Mouse (Mus musculus) liver, embryonic 14.5 days (tissue): ENCODE results near the gene Gemin6. TPM values are rescaled to one million over a fixed set of nuclear protein-coding genes. Genes with fewer than 3 reads are reported as not detected.
"Not testable (repeated sequence)": the region's sequence is repeated elsewhere in the genome, so short reads cannot be mapped to it uniquely, and the experiment has no call there.

ENCODE experiments used
- ATAC-seq: fragments of 200-750 bp; cut with Nextera tagmentation; 2 replicates; pipeline ENCODE4 v1.8.0; 2017; ENCODE audit warnings: moderate number of reproducible peaks, mild to moderate bottlenecking, moderate library complexity; ENCODE audit not compliant: insufficient read depth
- DNase-seq, 3 experiments: peaks; one replicate each; pipeline ENCODE4 v3.0.0-alpha.2; 2012 to 2013; ENCODE audit warnings: low read depth in 3 of 3, low spot score in 3 of 3
- H3K27ac ChIP-seq: fragments of 300-500 bp; sonication (generic); 2 replicates; pipeline ENCODE4 v1.5.1; 2014; ENCODE audit warnings: moderate library complexity, mild to moderate bottlenecking, control low read depth, inconsistent platforms
- H3K27me3 ChIP-seq: fragments of 300-500 bp; sonication (generic); 2 replicates; pipeline ENCODE4 v1.6.1; 2014; ENCODE audit warnings: mild to moderate bottlenecking, low read length, moderate library complexity; ENCODE audit not compliant: control insufficient read depth, insufficient read depth
- H3K36me3 ChIP-seq: fragments of 300-500 bp; sonication (generic); replicated peaks from 2 replicates; pipeline ENCODE4 v1.6.1; 2014; ENCODE audit warnings: low read depth; ENCODE audit not compliant: control insufficient read depth, insufficient read depth
- H3K4me1 ChIP-seq, 2 experiments: fragments of 200-500 bp in 1 of 2; fragments of 300-500 bp in 1 of 2; sonication (generic) in 1 of 2; replicated peaks; 2 replicates each; pipeline ENCODE4 v1.6.1; 2012 to 2014; ENCODE audit warnings: antibody characterized with exemption in 1 of 2, inconsistent platforms in 1 of 2, low read length in 1 of 2; ENCODE audit not compliant: control insufficient read depth in 2 of 2, insufficient read depth in 2 of 2
- H3K4me2 ChIP-seq: fragments of 300-500 bp; sonication (generic); 2 replicates; pipeline ENCODE4 v1.6.1; 2014; ENCODE audit warnings: low read depth, mild to moderate bottlenecking, control low read depth, moderate library complexity
- H3K4me3 ChIP-seq, 2 experiments: fragments of 200-500 bp in 1 of 2; fragments of 300-500 bp in 1 of 2; sonication (generic) in 1 of 2; 2 replicates each; pipeline ENCODE4 v1.5.1; 2012 to 2014; ENCODE audit warnings: low read depth in 2 of 2, low read length in 2 of 2, mild to moderate bottlenecking in 2 of 2, control low read depth in 1 of 2, inconsistent platforms in 1 of 2, moderate library complexity in 1 of 2; ENCODE audit not compliant: insufficient read depth in 1 of 2
- H3K9ac ChIP-seq: fragments of 300-500 bp; sonication (generic); replicated peaks from 2 replicates; pipeline ENCODE4 v1.6.1; 2014; ENCODE audit warnings: mild to moderate bottlenecking, control low read depth, moderate library complexity
- H3K9me3 ChIP-seq: fragments of 300-500 bp; sonication (generic); 2 replicates; pipeline ENCODE4 v1.6.1; 2016; ENCODE audit warnings: low read length, mixed read lengths; ENCODE audit not compliant: control insufficient read depth
- CTCF ChIP-seq: IDR thresholded peaks from 2 replicates; pipeline ENCODE4 v1.5.1; 2016; ENCODE audit warnings: antibody characterized with exemption, low read depth, control low read depth
- EP300 ChIP-seq: IDR thresholded peaks from 2 replicates; pipeline ENCODE4 v1.6.1; 2016; ENCODE audit warnings: antibody characterized with exemption, low read depth
- WGBS: fragments of 180-500 bp; shearing (Covaris S2); extraction: QIAGEN DNeasy Blood & Tissue Kit; methylation state at CpG from one replicate; pipeline ENCODE4 v1.1.7; 2014; ENCODE audit not compliant: insufficient replicate concordance; 5-methylcytosine and 5-hydroxymethylcytosine counted together
- polyA plus RNA-seq, 2 experiments: library from polyadenylated mRNA; depleted of rRNA in 1 of 2; stranded (reverse) in 1 of 2; unstranded in 1 of 2; fragments of >200 nt; fragmentation: Nextera tagmentation in 1 of 2; extraction: Ambion mirVana in 1 of 2; gene quantifications; 2 replicates each; pipeline versions ENCODE4 v1.2.1 to v1.2.3; 2012 to 2014

Gemin6 gene
- polyA plus RNA-seq, 2 experiments = 16.2 to 33.6 TPM

DNA sequence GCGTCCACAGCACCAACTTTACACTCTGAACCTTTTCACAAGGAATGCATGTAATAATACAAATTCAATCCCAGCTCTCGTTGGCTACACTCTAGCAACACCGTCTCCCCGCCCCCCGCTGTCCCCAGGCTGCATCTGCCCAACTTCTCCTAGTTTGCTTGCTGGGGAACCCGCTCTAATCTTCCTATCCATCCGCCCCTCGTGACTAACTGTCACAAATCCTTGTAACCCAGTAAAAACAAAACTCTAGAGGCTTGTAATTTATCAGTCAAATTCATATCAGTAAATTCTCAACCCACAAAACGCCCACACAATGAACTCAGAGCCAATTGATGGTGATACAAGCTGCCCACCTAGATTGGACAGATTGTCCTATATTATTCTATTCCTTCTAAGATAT, 3.0 kb upstream of the Gemin6 start:
- ATAC-seq (no peak), DNase-seq (no peak)
- no peaks in the 10 kb centered on the region for H3K27me3 ChIP-seq
- no peak overlapping the region for H3K4me2 ChIP-seq
- no peak overlapping the region for H3K4me3 ChIP-seq
- 31% methylated on average over 9 of the region's 9 CpGs for WGBS
- H3K36me3 ChIP-seq = no peaks in the 10 kb centered on the region
- no peak for TF ChIP-seq CTCF
- TF ChIP-seq EP300 = no peak
- H3K27ac ChIP-seq = no peak overlapping the region
- H3K9ac ChIP-seq = no peak overlapping the region
- H3K4me1 ChIP-seq = peaks cover 7 to 8% of the 10 kb centered on the region in 2 experiments; a peak in 3 of 4 replicates
- H3K9me3 ChIP-seq = no peaks in the 10 kb centered on the region

DNA sequence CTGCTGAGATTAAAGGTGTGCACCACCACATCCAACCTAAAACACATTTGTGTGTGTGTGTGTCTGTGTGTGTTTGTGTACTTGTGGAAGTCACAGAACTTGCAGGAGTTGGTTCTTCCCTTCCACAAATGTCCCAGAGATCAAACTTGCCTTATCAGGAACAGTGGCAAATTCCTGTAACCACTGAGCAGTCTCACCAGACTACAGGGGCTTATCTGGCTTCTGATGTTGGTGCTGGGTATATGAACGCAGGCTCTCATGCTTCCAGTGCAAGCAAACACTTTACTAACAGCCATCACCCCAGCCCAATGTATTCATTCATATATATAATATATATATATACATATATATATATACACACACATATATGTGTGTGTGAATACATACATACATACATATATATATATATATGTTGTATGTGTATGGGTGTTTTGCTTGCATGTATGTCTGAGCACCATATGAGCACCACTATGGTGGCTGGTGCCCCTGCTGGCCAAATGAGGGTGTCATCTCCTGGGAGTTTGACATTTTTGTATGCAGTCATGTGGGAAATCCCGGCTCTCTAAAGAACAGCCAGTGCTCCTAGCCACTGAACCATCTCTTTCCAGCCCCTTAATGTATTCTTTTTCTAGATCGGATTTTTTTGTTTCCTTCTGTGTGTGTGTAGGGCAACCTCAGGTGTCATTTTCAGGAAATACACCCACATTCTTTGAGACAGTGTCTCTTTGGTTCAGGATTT, 2.2 kb upstream of the Gemin6 start:
- TF ChIP-seq EP300 (no peak), CTCF (peak; percentile 58)
- H3K27me3 ChIP-seq = no peaks in the 10 kb centered on the region
- 42% methylated on average over 3 of the region's 3 CpGs for WGBS
- peak in 1 of 3 experiments; percentile 30 for DNase-seq
- H3K4me1 ChIP-seq = peaks cover 7 to 8% of the 10 kb centered on the region in 2 experiments; a peak in 3 of 4 replicates
- no peak overlapping the region for H3K4me3 ChIP-seq
- no peak overlapping the region for H3K9ac ChIP-seq
- H3K36me3 ChIP-seq = no peaks in the 10 kb centered on the region
- ATAC-seq = no peak
- no peak overlapping the region for H3K4me2 ChIP-seq
- H3K27ac ChIP-seq = no peak overlapping the region
- H3K9me3 ChIP-seq = no peaks in the 10 kb centered on the region

DNA sequence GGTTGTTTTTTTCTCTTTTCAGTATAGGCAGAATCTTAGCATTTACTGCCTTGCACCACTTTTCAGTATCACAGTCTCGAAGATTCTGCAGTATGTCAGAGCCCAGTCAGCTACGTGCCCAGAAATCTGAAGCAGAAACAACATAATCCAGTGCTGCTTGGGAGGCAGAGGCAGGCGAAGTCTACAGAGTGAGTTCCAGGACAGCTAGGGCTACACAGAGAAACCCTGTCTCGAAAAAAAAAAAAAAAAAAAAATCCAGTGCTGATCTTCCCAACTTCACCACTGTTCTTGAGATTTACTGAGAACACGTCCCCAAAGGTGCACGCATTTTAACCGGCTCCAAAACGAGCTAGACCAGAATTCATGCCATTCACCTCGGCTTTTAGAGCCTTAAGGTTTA, 412 bp upstream of the Gemin6 start:
- Histone ChIP-seq H3K9ac (peak overlapping the region; percentile 87), H3K27ac (peak overlapping the region; percentile 79; the same call in 1 of the 2 replicates), H3K4me1 (peaks cover 7 to 8% of the 10 kb centered on the region in 2 experiments; a peak in 3 of 4 replicates), H3K9me3 (no peaks in the 10 kb centered on the region), H3K36me3 (no peaks in the 10 kb centered on the region; the same call in none of the 2 replicates), H3K4me2 (peak overlapping the region; percentile 82), H3K27me3 (no peaks in the 10 kb centered on the region), H3K4me3 (peak overlapping the region; percentile 75 to 87)
- no peak for TF ChIP-seq EP300
- no peak for TF ChIP-seq CTCF
- no peak for DNase-seq
- peak; percentile 39 for ATAC-seq
- WGBS = 7% methylated on average over 9 of the region's 9 CpGs

DNA sequence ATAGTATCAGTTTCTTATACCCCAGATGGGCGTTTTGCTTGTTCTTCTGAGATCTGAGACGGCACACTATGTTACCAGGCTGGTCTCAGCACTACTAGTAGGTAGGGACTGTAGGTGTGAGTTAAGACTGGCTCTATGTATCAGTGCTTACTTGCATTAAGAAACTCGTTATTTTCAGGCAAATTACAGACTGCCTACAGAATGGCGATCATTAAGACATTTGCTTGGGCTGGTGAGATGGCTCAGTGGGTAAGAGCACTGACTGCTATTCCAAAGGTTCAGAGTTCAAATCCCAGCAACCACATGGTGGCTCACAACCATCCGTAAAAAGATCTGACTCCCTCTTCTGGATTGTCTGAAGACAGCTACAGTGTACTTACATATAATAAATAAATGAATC, 901 bp downstream of the Gemin6 start:
- Histone ChIP-seq H3K4me2 (peak overlapping the region; percentile 82), H3K27ac (peak overlapping the region; percentile 79; the same call in 1 of the 2 replicates), H3K9ac (peak overlapping the region; percentile 87), H3K4me3 (peak overlapping the region; percentile 75 to 87)
- WGBS = 24% methylated on average over 4 of the region's 5 CpGs
- DNase-seq, H3K4me1 ChIP-seq, ATAC-seq, H3K36me3 ChIP-seq, H3K27me3 ChIP-seq, H3K9me3 ChIP-seq: not testable (repeated sequence)

DNA sequence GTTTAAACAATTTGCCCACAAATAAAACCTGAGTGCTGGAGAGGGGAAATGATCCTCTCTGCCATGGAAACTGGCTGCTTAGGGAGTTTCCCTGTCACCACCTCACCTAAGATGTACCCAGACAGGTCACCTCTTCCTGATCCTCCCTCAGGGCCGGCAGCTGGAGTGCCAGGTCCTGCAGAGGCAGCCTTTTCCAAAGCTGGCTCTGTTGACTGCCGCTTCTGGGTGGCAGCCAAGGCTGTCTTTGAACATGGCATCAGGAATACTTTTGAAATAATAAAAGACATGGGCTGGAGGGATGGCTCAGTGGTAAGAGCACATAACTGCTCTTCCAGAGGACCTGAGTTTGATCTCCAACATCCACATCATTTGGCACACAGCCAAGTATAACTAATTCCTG, 5.2 kb downstream of the Gemin6 start:
- Histone ChIP-seq H3K27me3 (no peaks in the 10 kb centered on the region), H3K4me2 (no peak overlapping the region), H3K9ac (no peak overlapping the region), H3K4me1 (peaks cover 9 to 12% of the 10 kb centered on the region in 2 experiments), H3K27ac (no peak overlapping the region), H3K36me3 (no peaks in the 10 kb centered on the region; the same call in none of the 2 replicates), H3K9me3 (no peaks in the 10 kb centered on the region), H3K4me3 (no peak overlapping the region)
- TF ChIP-seq EP300 (no peak), CTCF (no peak)
- WGBS = 74% methylated on average over 2 of the region's 2 CpGs
- DNase-seq (no peak), ATAC-seq (no peak)
